Mouse (Mus musculus) monocyte, adult 59 days (primary cell): ENCODE data around the gene Phpt1. TPM values are rescaled to one million over a fixed set of nuclear protein-coding genes. Genes with fewer than 3 reads are reported as not detected.

Experiments
- total RNA-seq, 2 experiments: library from RNA; stranded (reverse); gene quantifications; one replicate each; pipeline ENCODE4 v1.2.4; 2023

Phpt1 gene
- total RNA-seq = 1 to 10 TPM; 6.0 to 7.4 TPM

DNA sequence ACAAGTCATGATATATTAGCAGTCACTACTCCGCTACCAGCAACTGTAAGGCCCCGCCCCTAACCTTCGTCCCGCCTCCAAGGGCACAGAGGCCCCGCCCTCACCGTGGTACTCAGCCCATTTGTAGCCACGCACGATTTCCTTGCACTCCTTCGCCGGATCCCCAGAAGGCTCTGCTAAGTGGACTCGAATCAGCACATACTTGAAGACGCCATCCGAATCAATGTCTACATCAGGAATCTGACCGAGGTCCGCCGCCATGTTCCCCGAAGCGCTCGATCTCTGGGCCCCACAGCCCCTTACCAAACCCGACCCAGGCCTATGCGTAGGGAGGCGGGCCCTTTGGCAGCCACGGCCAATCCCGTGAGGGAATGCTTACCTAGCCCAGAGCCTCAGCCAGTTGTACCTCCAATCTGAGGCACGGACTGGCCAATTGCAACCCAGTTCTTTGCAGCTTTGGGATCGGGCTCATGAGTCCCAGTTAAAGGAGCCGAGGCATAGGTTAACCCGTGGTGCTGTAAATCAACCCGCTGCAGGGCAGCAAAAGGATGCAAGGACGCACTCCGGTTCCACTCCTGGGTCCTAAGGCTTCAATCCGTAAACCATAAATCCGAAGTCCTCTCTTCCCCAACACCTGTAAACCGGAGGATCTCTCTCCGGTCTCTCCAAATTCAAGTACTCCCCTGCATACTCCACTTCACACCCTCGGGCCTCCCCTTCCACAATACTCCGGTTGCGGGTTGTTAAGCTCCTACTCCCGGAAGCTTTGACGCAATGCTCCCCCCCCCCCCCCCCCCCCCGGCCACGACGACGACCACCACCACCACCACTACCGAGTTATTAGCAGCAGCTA, at the start of gene Phpt1, which contains the start of gene Mamdc4:
Gene Phpt1 (minus strand): TSS at position 646 of the 853 bp plus-strand sequence.
Gene Mamdc4 (minus strand): TSS at position 267 of the 853 bp plus-strand sequence.

DNA sequence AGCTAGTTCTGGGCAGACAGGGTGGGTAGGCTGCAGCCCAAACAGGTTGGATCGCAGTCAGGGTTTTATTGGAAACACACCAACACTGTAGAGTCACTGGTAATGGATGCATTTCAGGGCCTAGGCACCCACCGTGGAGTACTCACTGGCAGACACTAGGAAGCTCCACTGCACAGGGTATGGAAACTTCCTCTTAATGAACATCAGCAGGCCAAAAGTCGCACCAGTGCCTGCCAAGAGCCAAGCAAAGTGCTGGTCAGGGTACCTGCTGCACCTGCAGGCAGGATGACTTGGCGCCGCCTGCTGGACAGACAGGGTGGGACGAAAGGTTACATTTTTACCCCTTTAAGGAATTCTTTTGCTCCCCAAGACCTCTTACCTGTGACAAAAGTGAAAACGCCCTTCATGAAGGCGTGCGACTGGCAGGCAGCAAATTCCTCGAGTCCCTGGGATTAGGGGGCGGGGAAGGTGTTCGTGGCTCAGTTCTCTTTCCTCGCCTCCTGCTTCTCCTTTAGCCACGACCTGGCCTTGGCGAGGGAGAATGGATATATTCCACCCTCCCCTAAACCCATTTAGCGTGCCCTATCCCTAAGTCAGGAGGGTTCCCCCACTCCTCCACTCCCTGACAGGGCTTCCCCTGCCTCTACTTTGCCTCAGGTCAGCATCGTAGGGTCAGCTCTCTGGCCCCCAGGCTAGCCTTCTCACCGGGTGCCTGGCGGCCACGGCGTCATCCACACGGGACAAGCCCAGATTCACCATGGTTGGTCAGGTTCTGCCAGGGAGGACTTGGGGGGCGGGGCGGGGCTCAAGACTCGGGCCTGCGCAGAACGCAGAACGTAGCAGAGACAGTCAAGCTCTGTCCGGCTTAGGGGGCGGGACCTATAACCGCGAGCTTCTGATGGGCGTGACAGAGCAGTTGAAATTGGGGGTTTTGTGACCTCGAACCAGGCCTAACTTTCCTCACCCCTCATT, 46.5 kb upstream of the Phpt1 start, which contains the start of gene Tmem141:
Gene Tmem141 (minus strand): TSS at position 777 of the 972 bp plus-strand sequence.

GRCm38 (mm10) chr2:25617578-25617977, 42.6 kb upstream of the Phpt1 start, which contains the start of gene Ccdc183:
Gene Ccdc183, minus strand, starts transcription at chr2:25617678.

DNA sequence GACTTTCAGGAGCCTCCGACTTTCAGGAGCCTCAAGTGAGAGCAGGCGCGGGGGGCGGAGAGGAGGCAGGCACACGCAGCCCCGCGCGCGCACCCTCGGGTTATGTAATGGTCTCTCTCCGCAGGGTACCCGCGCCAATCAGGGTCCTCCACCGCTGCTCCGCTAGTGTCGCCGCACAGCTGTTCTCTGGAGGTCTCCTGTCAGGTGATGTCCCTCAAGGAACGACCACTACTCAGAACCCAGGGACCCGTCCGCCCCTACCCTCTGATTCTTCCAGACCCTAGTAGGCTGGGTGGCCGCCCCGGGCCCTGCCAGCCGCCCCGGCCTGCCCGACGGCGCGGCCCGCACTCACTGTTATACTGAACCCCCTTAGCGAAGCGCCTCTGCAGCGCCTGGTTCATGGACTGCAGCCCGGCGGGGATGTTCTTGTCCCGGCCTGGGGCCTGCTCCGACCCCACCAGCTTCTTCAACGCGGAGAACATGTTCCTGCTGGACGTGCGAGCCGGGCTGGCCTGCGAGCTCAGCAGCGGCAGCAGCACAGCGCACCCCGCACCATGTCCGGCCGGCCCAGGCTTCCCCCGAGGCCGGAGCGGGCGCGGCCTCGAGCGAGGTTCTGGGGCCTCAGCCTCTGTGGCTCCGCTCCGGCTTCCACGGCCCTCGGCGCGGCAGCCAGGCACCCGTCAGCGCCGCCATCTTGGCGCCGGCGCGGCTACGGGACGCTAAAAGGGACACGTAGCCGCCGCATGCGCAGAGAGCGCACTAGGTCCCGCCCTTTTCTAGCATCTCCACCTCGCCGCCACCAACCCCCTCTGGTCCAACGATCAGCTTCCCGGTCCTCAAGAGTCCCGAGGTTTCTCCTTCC, 33.0 kb upstream of the Phpt1 start, which contains the start of gene Rabl6:
Gene Rabl6 (minus strand): TSS at position 761 of the 862 bp plus-strand sequence.

DNA sequence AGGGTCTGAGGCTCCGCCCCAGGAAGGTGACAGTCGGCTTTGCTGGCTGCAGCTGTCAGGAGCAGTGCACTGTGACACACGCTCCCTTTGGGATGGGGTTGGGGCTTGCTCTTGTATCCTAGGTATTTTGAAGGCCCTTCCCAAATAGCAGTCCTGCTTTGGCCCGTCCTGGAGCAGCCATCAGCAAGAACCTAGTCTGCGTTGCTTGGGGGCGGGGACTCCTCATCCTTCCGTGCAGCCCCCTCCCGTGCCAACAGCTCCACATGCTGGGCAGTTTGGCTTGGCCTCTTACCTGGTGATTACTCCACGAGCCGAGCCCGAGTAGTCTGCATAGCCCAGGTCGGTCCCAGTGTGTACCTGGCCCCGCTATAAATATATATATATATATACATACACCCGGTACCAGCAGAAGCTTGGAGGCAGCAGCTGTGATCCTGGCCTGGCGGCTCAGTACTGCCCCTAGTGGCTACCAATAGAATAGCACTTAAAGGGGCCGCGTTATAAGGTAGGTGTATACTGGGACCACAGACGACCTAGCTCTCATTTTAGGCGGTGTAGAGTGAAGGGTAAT, 6.4 kb upstream of the Phpt1 start, which contains the start of gene Ajm1:
Gene Ajm1 (minus strand): TSS at position 464 of the 571 bp plus-strand sequence.

GRCm38 (mm10) chr2:25557221-25557963, 17.6 kb downstream of the Phpt1 start, which contains the start of gene Edf1:
Gene Edf1, plus strand, starts transcription at chr2:25557847.

GRCm38 (mm10) chr2:25546811-25547491, 28.1 kb downstream of the Phpt1 start, which contains the start of gene Traf2:
Gene Traf2, minus strand, starts transcription at chr2:25546940.

Other genes with a start within 250 kb of the Phpt1 start
- 10 to 100 TPM; 33.9 to 41.6 TPM for gene Man1b1, start 242.9 kb downstream of the Phpt1 start, total RNA-seq
- 10 to 100 TPM; 25.9 to 31.9 TPM for gene Dpp7, start 218.9 kb downstream of the Phpt1 start, total RNA-seq
- gene Uap1l1, start 209.5 kb downstream of the Phpt1 start, total RNA-seq = 10 to 100 TPM; 24.7 to 30.9 TPM
- gene Sapcd2, start 202.9 kb downstream of the Phpt1 start, total RNA-seq = not detected
- gene Entpd2, start 179.3 kb downstream of the Phpt1 start, total RNA-seq = not detected
- not detected for gene Npdc1, start 175.9 kb downstream of the Phpt1 start, total RNA-seq
- 10 to 100 TPM; 15.6 to 17.3 TPM for gene Fut7, start 152.0 kb downstream of the Phpt1 start, total RNA-seq
- gene Abca2, start 146.5 kb downstream of the Phpt1 start, total RNA-seq = 10 to 100 TPM; 35.3 to 36.1 TPM
- not detected for gene Clic3, start 118.4 kb downstream of the Phpt1 start, total RNA-seq
- 10 to 100 TPM; 24.0 to 34.2 TPM for gene Paxx, start 114.1 kb downstream of the Phpt1 start, total RNA-seq
- gene Ptgds, start 105.2 kb downstream of the Phpt1 start, total RNA-seq = not detected
- gene Lcn12, start 81.3 kb downstream of the Phpt1 start, total RNA-seq = not detected
- gene Fbxw5, start 74.5 kb downstream of the Phpt1 start, total RNA-seq = 10 to 100 TPM; 53.7 to 55.4 TPM
- gene C8g, start 73.5 kb downstream of the Phpt1 start, total RNA-seq = 1 to 10 TPM in 1 of 2 experiments, not detected in 1; 1.0 TPM
- gene Traf2, start 28.3 kb downstream of the Phpt1 start, total RNA-seq = 10 to 100 TPM; 26.9 to 27.7 TPM
- gene Edf1, start 17.4 kb downstream of the Phpt1 start, total RNA-seq = 100 to 1,000 TPM; 117 to 141 TPM
- gene Mamdc4, start 379 bp downstream of the Phpt1 start, total RNA-seq = 1 to 10 TPM; 1.4 to 1.7 TPM
- gene Ajm1, start 6.5 kb upstream of the Phpt1 start, total RNA-seq = 1 to 10 TPM; 2.2 to 3.5 TPM
- gene Rabl6, start 33.3 kb upstream of the Phpt1 start, total RNA-seq = 10 to 100 TPM; 72.6 to 82.4 TPM
- gene Ccdc183, start 42.5 kb upstream of the Phpt1 start, total RNA-seq = not detected
- gene Tmem141, start 46.8 kb upstream of the Phpt1 start, total RNA-seq = 10 to 100 TPM; 21.2 to 22.8 TPM
- 100 to 1,000 TPM; 205 to 232 TPM for gene Fcna, start 52.8 kb upstream of the Phpt1 start, total RNA-seq
- not detected for gene Lcn8, start 77.9 kb upstream of the Phpt1 start, total RNA-seq
- gene Lcn5, start 82.7 kb upstream of the Phpt1 start, total RNA-seq = not detected
- gene Lcn6, start 101.6 kb upstream of the Phpt1 start, total RNA-seq = not detected
- not detected for gene Lcn10, start 107.5 kb upstream of the Phpt1 start, total RNA-seq
- not detected for gene Obp2a, start 124.8 kb upstream of the Phpt1 start, total RNA-seq
- gene Bmyc, start 131.5 kb upstream of the Phpt1 start, total RNA-seq = 10 to 100 TPM; 15.9 to 20.1 TPM
- not detected for gene Obp2b, start 161.8 kb upstream of the Phpt1 start, total RNA-seq
- not detected for gene Lcn3, start 190.3 kb upstream of the Phpt1 start, total RNA-seq
- not detected for gene Lcn11, start 201.8 kb upstream of the Phpt1 start, total RNA-seq
- gene Gm13539, start 207.0 kb upstream of the Phpt1 start, total RNA-seq = not detected
- gene Glt6d1, start 240.6 kb upstream of the Phpt1 start, total RNA-seq = not detected
- not detected for gene Lcn9, start 247.9 kb upstream of the Phpt1 start, total RNA-seq